Mouse (Mus musculus): Measurements from ENCODE around the gene Tspyl3. TPM values are rescaled to one million over a fixed set of nuclear protein-coding genes. Genes with fewer than 3 reads are reported as not detected.

Gene Tspyl3
- total and polyA plus RNA-seq, 3 experiments, result 0.27 TPM; not detected in 1

- DNase-seq (ENCODE audit: low spot score), result no peak
- Histone ChIP-seq H3K4me3 (ENCODE audit: low read depth, low read length) (no peak overlapping the region), H3K4me1 (ENCODE audit: insufficient read depth, low read depth, low read length) (peaks cover 43% of the 10 kb centered on the region), H3K9me3 (replicated peaks) (no peaks in the 10 kb centered on the region), H3K36me3 (replicated peaks) (peaks cover 40% of the 10 kb centered on the region), H3K27me3 (ENCODE audit: insufficient read depth, low read length) (no peaks in the 10 kb centered on the region)
- TF ChIP-seq GATA2 (IDR thresholded peaks at IDR 0.05; ENCODE audit: borderline replicate concordance, low read depth, low read length) (no peak), TAL1 (conservative IDR thresholded peaks at IDR 0.05; ENCODE audit: low read depth, low read length) (no peak), CTCF (IDR thresholded peaks at IDR 0.05; ENCODE audit: low read depth, low read length) (no peak), POLR2AphosphoS5 (IDR thresholded peaks at IDR 0.05; ENCODE audit: insufficient replicate concordance, low read depth, low read length) (no peak), GATA1 (IDR thresholded peaks at IDR 0.05; ENCODE audit: borderline replicate concordance, low read length) (no peak)
- no peak for ATAC-seq (ENCODE audit: extremely low read depth, insufficient number of reproducible peaks, low FRiP score, poor library complexity, severe bottlenecking)
Observed at GRCm38 (mm10) chr2:153211451-153211850, 13.8 kb downstream of the Tspyl3 start.

DNA sequence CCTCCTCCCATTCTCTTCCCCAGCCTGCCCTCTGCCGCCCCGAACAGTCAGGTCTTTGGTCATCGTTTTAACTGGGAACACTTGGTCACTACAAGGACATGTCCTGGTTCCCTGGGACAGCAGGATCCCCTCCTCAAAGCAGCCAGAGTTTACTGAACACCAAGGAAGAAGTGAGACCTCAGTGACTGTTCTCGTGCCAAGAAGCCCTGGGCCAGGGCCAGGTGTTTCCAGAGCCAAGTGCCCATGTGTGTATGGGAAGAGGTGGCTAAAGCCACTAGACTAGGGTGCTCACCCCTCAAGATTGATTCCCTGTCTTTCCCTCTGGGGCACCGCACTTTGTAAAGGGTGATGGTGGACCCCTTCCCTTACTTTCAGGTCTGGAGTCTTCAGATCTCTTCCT, 16.0 kb downstream of the Tspyl3 start:
- TF ChIP-seq TAL1 (conservative IDR thresholded peaks at IDR 0.05; ENCODE audit: low read depth, low read length) (no peak), GATA2 (IDR thresholded peaks at IDR 0.05; ENCODE audit: borderline replicate concordance, low read depth, low read length) (no peak), CTCF (IDR thresholded peaks at IDR 0.05; ENCODE audit: low read depth, low read length) (no peak), GATA1 (IDR thresholded peaks at IDR 0.05; ENCODE audit: borderline replicate concordance, low read length) (no peak), POLR2AphosphoS5 (IDR thresholded peaks at IDR 0.05; ENCODE audit: insufficient replicate concordance, low read depth, low read length) (no peak)
- no peaks in the 10 kb centered on the region for H3K27me3 ChIP-seq (ENCODE audit: insufficient read depth, low read length)
- ATAC-seq (ENCODE audit: extremely low read depth, insufficient number of reproducible peaks, low FRiP score, poor library complexity, severe bottlenecking) (no peak), DNase-seq (ENCODE audit: low spot score) (no peak)
- H3K36me3 ChIP-seq (replicated peaks), result peaks cover 62% of the 10 kb centered on the region
- H3K4me1 ChIP-seq (ENCODE audit: insufficient read depth, low read depth, low read length), result peaks cover 25% of the 10 kb centered on the region
- no peaks in the 10 kb centered on the region for H3K9me3 ChIP-seq (replicated peaks)
- no peak overlapping the region for H3K4me3 ChIP-seq (ENCODE audit: low read depth, low read length)

DNA sequence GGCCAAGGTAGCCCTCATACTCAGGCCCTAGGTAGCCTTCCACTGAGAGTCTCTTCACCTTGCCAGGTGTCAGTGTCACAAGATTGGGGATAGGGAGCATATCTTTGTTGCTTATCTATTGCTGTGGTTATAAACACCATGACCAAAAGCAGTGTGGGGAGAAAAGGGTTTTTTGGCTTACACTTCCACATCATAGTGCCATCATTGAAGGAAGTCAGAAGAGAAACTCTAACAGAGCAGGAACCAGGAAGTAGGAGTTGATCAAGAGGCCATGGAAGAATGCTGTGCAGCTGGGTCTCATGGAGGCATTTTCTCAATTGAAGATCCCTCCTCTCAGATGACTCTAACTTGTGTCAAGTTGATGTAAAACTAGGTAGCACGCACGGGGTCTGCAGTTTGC, 17.1 kb downstream of the Tspyl3 start:
- Histone ChIP-seq H3K4me1 (ENCODE audit: insufficient read depth, low read depth, low read length) (peaks cover 22% of the 10 kb centered on the region), H3K27me3 (ENCODE audit: insufficient read depth, low read length) (no peaks in the 10 kb centered on the region), H3K4me3 (ENCODE audit: low read depth, low read length) (no peak overlapping the region), H3K9me3 (replicated peaks) (no peaks in the 10 kb centered on the region), H3K36me3 (replicated peaks) (peaks cover 73% of the 10 kb centered on the region)
- TF ChIP-seq TAL1 (conservative IDR thresholded peaks at IDR 0.05; ENCODE audit: low read depth, low read length) (no peak), CTCF (IDR thresholded peaks at IDR 0.05; ENCODE audit: low read depth, low read length) (no peak), POLR2AphosphoS5 (IDR thresholded peaks at IDR 0.05; ENCODE audit: insufficient replicate concordance, low read depth, low read length) (no peak), GATA2 (IDR thresholded peaks at IDR 0.05; ENCODE audit: borderline replicate concordance, low read depth, low read length) (no peak), GATA1 (IDR thresholded peaks at IDR 0.05; ENCODE audit: borderline replicate concordance, low read length) (no peak)
- DNase-seq (ENCODE audit: low spot score), result no peak
- ATAC-seq (ENCODE audit: extremely low read depth, insufficient number of reproducible peaks, low FRiP score, poor library complexity, severe bottlenecking), result no peak

DNA sequence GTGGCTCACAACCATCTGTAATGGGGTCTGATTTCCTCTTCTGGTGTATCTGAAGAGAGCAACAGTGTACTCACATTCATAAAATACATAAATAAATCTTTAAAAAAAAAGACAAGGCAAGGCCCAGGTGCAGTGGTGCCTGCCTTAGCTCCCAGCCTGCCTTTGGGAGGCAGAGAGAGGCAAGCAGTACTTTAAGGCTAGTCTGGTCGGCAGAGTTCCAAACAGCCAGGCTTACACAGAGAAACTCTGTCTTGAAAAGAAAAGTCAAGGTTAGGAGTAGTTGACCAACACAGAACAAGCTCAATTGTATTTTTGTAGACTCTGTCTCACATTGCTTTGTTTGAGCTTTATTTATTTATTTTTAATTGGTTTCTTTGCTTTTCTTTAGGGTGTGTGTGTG, 22.5 kb downstream of the Tspyl3 start:
- Histone ChIP-seq H3K27me3 (ENCODE audit: insufficient read depth, low read length) (no peaks in the 10 kb centered on the region), H3K4me1 (ENCODE audit: insufficient read depth, low read depth, low read length) (peaks cover 17% of the 10 kb centered on the region), H3K4me3 (ENCODE audit: low read depth, low read length) (no peak overlapping the region), H3K9me3 (replicated peaks) (no peaks in the 10 kb centered on the region), H3K36me3 (replicated peaks) (peaks cover 93% of the 10 kb centered on the region)
- ATAC-seq (ENCODE audit: extremely low read depth, insufficient number of reproducible peaks, low FRiP score, poor library complexity, severe bottlenecking) (no peak), DNase-seq (ENCODE audit: low spot score) (no peak)
- no peak for TF ChIP-seq TAL1 (conservative IDR thresholded peaks at IDR 0.05; ENCODE audit: low read depth, low read length)
- TF ChIP-seq GATA2 (IDR thresholded peaks at IDR 0.05; ENCODE audit: borderline replicate concordance, low read depth, low read length), result no peak
- TF ChIP-seq CTCF (IDR thresholded peaks at IDR 0.05; ENCODE audit: low read depth, low read length), result no peak
- TF ChIP-seq GATA1 (IDR thresholded peaks at IDR 0.05; ENCODE audit: borderline replicate concordance, low read length), result no peak
- no peak for TF ChIP-seq POLR2AphosphoS5 (IDR thresholded peaks at IDR 0.05; ENCODE audit: insufficient replicate concordance, low read depth, low read length)

DNA sequence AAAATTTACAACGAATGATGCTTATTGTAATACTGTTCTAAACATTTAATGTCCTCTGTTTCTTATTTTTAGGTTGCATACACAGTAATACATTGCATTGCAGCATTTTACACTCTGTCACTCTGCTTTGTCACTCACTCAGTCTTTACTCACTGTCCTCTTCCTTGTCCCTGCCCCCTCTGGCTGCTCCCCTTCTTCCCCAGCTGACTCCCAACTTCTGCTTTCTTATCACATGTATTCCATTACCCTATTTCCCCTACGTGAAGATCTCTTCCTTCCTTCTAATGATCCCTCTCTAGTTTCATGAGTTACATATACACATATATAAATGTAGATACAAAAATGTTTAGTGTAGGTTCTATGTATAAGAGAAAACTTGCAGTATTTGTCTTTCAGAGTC, 26.1 kb downstream of the Tspyl3 start:
- peak; percentile 15 for ATAC-seq (ENCODE audit: extremely low read depth, insufficient number of reproducible peaks, low FRiP score, poor library complexity, severe bottlenecking)
- H3K36me3 ChIP-seq (replicated peaks), result peaks cover 90% of the 10 kb centered on the region
- no peak for DNase-seq (ENCODE audit: low spot score)
- H3K9me3 ChIP-seq (replicated peaks), result no peaks in the 10 kb centered on the region
- peaks cover 32% of the 10 kb centered on the region for H3K4me1 ChIP-seq (ENCODE audit: insufficient read depth, low read depth, low read length)
- no peaks in the 10 kb centered on the region for H3K27me3 ChIP-seq (ENCODE audit: insufficient read depth, low read length)
- no peak overlapping the region for H3K4me3 ChIP-seq (ENCODE audit: low read depth, low read length)
- no peak for TF ChIP-seq POLR2AphosphoS5 (IDR thresholded peaks at IDR 0.05; ENCODE audit: insufficient replicate concordance, low read depth, low read length)
- no peak for TF ChIP-seq CTCF (IDR thresholded peaks at IDR 0.05; ENCODE audit: low read depth, low read length)
- TF ChIP-seq GATA1 (IDR thresholded peaks at IDR 0.05; ENCODE audit: borderline replicate concordance, low read length), result no peak
- TF ChIP-seq TAL1 (conservative IDR thresholded peaks at IDR 0.05; ENCODE audit: low read depth, low read length), result no peak
- TF ChIP-seq GATA2 (IDR thresholded peaks at IDR 0.05; ENCODE audit: borderline replicate concordance, low read depth, low read length), result no peak

DNA sequence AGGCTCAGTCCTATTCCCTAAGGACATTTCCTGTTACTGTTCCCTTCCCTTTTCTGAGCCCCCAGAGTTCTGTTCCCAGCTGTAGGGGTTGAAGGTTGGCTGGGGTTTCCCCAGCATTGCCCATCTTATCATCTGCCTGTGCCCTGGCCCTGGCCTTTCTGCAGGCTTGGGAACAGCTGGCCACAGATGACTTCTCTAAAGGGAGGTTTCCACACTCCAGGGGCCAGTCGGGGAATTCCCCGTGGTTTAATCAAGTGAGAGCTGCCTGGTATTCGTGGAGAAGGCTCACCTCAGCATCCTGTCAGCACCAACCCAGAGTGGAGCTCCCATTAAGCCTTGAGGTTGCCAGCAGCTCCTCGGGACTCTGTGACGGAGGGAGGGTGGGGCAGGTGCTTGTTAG, 26.8 kb downstream of the Tspyl3 start:
- Histone ChIP-seq H3K36me3 (replicated peaks) (peaks cover 88% of the 10 kb centered on the region), H3K4me3 (ENCODE audit: low read depth, low read length) (no peak overlapping the region; the same call in 1 of the 2 replicates), H3K9me3 (replicated peaks) (no peaks in the 10 kb centered on the region), H3K4me1 (ENCODE audit: insufficient read depth, low read depth, low read length) (peaks cover 34% of the 10 kb centered on the region), H3K27me3 (ENCODE audit: insufficient read depth, low read length) (no peaks in the 10 kb centered on the region)
- TF ChIP-seq TAL1 (conservative IDR thresholded peaks at IDR 0.05; ENCODE audit: low read depth, low read length), result no peak
- ATAC-seq (ENCODE audit: extremely low read depth, insufficient number of reproducible peaks, low FRiP score, poor library complexity, severe bottlenecking) (no peak), DNase-seq (ENCODE audit: low spot score) (no peak)

DNA sequence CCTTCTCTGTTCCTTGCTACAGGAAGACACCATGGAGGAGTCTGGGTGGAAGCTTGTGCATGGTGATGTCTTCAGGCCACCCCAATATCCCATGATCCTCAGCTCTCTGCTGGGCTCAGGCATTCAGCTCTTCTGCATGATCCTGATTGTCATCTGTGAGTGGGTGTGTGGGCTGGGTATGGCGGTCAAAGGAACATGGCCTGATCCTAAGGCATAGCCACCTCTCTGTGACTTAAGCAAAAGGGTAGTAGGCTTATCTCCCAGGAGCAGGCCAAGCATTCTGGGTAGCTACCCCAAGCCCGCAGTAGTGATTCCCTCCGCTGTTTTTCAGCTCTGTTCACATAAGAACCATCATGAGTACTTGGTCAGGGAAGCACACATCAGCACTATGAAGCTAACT, 31.0 kb downstream of the Tspyl3 start:
- peaks cover 50% of the 10 kb centered on the region for H3K4me1 ChIP-seq (ENCODE audit: insufficient read depth, low read depth, low read length)
- peaks cover 93% of the 10 kb centered on the region for H3K36me3 ChIP-seq (replicated peaks)
- no peaks in the 10 kb centered on the region for H3K27me3 ChIP-seq (ENCODE audit: insufficient read depth, low read length)
- no peak overlapping the region; the same call in 1 of the 2 replicates for H3K4me3 ChIP-seq (ENCODE audit: low read depth, low read length)
- TF ChIP-seq POLR2AphosphoS5 (IDR thresholded peaks at IDR 0.05; ENCODE audit: insufficient replicate concordance, low read depth, low read length), result no peak
- no peak for TF ChIP-seq GATA1 (IDR thresholded peaks at IDR 0.05; ENCODE audit: borderline replicate concordance, low read length)
- TF ChIP-seq TAL1 (conservative IDR thresholded peaks at IDR 0.05; ENCODE audit: low read depth, low read length), result peak; percentile 57; the same call in 1 of the 2 replicates
- ATAC-seq (ENCODE audit: extremely low read depth, insufficient number of reproducible peaks, low FRiP score, poor library complexity, severe bottlenecking) (peak; percentile 60), DNase-seq (ENCODE audit: low spot score) (peak; percentile 57)
- no peaks in the 10 kb centered on the region for H3K9me3 ChIP-seq (replicated peaks)
